Mouse (Mus musculus): ENCODE results near the gene Msrb3.

Gene Msrb3

GRCm38 (mm10) chr10:120857531-120858001 lies 41.3 kb downstream of the Msrb3 start:
- no peak for DNase-seq

- DNase-seq, result no peak
Measured at GRCm38 (mm10) chr10:120854329-120854728, 44.6 kb downstream of the Msrb3 start.

DNA sequence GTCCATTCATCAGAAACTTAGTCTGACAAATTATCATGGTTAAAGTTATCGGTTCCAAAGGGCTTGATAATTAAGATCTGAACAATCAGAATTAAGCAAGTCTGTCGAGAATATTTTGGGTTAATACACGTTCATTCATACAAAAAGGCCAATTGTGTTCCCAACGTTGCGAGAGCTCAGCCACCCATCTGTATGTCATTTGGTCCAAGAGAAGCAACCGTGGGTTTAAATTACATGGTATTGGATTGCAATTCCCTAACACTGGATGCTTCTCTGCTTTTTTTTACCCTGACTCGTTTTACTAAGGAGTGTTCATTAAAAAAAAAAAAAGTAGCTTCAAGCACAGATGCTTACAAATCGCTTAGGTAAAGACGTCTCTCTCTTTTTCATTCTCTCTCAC lies 45.1 kb downstream of the Msrb3 start:
- DNase-seq, result no peak

GRCm38 (mm10) chr10:120851196-120851781 lies 47.6 kb downstream of the Msrb3 start:
- peak; percentile 18 for DNase-seq

GRCm38 (mm10) chr10:120850391-120851195 lies 48.3 kb downstream of the Msrb3 start:
- no peak for DNase-seq

DNA sequence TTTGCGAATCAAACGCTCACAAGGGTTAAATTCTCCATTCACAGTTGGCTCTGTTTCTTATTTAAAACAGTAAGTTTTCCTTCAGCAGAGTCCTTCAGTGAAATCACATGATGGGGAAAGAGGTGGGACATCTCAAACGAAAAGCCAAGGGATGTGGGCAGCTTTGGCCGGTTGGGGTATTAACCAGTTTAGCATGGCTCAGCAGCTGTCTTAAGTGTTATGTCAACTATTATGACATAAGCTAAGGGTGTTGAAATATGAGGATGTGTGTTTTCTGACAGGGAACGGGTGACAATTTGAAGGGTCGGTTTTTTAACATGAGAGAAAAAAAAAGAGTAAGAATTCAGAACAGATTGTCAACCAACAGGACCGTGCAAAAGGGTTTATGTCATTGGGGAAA lies 50.2 kb downstream of the Msrb3 start:
- DNase-seq, result no peak

GRCm38 (mm10) chr10:120847785-120848184 lies 51.1 kb downstream of the Msrb3 start:
- DNase-seq, result no peak

GRCm38 (mm10) chr10:120839966-120840365 lies 58.9 kb downstream of the Msrb3 start:
- DNase-seq, result no peak

DNA sequence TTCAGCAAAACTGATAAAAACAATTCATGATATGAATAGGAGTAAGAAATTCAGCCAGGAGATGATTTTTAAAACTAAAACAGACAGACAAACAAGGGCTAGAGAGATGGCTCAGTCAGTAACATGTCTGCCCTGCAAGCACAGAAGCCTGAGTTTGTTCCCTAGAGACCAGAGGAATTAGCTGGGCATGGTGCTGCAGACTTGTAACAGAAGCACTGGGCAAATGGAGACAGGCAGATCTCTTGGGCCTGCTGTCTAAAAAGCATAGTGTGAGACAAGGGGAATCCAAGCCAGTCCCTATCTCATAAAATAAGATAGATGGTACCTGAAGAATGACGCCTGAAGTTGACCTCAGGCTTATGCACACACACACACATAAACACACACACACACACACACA lies 64.4 kb downstream of the Msrb3 start:
- no peak for DNase-seq

DNA sequence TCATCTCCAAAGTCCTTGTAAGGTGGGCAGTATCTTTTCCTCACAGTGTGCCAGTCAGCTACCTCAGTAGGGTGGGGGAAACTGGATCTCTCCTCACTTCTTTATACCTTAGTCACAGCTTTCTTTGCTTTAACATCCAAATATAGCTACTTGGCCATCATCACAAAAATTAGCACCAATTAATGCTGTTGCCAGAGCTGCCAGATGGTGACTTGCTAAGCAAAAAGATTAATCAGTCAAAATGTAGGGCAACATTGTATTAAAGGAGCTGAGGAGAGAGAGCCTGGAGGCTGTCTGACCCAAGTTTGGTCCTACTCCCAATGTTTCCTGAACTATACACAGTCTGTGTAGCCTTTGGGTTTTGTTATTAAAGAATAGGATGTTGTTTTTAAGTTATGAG lies 65.1 kb downstream of the Msrb3 start:
- DNase-seq, result no peak

DNA sequence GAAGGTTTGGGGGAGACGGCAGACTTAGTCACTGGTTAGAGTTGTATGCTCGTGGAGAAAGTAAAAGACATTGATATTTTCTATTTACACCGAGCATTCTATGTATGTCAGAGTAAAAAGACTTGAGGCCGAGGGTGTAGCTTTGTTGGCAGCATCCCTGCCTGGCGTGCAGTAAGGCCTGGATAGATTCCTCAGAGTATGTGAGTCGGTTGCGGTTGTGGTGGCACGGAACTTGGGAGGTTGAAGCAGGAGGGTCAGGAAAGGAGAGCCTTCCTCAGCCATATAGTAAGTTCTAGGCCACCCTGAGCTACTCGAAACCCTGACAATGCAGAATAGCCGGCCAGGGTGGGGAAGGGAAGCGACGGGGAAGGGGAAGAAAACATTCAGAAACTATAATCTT lies 71.1 kb downstream of the Msrb3 start:
- no peak for DNase-seq

GRCm38 (mm10) chr10:120826795-120827669 lies 71.9 kb downstream of the Msrb3 start:
- no peak for DNase-seq

GRCm38 (mm10) chr10:120826381-120826780 lies 72.5 kb downstream of the Msrb3 start:
- no peak for DNase-seq

DNA sequence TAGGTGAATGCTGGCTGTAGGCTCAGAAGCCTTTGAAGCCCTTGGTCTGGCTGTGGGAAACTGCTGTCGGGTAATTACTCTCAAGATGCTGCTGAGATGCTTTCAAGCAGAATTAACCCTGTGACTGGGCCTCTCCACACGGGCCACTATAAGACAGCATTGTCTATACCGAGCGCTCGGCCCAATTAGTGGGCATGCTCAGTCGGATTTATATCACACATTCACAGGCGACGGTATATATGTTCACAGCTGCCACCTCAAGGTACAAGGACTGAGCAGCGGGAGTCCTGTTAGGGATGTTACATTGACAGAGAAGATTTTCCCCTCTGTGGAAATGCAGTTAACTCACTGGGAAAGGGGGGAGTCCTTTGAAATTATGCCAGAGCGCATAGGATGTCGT lies 73.3 kb downstream of the Msrb3 start:
- DNase-seq, result no peak

DNA sequence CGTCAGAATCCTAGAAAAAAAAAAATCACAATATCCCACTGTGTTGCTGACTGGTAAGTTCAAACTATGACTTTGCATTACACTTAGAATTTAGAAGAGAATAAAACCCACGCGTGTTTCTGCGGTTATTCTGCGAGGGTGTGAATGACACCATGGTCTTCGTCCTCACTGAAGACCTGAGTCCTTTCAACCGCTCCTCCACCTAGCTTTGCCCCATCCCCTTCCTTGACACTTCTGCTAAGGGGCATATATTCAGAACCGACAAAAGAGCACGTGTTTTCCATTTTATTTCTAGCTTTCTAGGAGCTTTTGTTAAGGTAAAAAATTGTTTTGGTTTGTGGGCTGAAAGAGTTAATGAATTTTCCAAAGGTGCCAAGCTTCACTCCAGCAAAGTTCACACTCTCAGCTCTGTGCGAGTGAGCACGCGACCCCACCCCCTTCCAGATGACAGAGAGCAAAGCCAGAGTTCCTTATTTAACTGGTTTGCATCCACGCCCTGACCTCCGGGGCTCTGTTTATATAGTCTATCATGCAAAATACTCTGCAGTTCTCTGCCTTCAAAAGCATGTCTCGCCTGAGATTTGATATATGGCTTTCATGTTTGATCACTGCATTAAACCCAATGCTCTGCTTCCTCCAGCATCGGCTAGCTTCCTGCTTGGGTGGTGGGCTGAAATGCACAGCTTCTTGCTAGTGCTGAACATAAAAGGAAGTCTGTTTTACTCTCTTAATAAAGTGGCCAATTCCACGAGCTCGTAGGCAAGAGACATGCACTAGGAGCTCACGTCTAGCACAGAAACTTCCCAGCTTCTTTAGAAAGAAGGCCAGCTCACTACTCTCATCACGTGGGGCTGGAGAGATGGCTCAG lies 77.2 kb downstream of the Msrb3 start:
- DNase-seq, result no peak

DNA sequence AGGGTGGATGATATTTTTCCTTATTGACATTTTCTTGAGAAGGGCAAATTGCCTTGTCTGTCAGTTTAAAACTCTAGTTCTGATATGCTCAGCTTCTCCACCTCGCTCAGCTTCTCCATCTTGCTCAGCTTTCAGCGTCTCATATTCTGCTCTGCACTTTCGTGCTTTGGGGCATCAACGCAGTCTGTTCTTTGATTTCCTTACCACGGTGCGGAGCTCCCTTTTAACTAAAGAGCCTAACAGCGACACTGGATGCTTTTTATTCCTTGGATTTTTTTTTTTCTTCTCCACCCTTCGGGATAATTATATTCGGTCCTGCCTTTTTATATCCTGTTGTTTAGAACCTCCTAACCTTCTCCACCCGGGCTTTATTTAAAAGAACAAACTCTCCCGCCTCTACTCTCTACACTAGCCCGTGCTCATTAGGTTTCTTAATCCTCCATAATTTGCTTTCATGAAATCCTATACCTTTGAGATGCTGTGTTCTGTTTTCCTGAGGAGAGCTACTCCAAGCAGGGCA lies 78.1 kb downstream of the Msrb3 start:
- DNase-seq, result no peak

DNA sequence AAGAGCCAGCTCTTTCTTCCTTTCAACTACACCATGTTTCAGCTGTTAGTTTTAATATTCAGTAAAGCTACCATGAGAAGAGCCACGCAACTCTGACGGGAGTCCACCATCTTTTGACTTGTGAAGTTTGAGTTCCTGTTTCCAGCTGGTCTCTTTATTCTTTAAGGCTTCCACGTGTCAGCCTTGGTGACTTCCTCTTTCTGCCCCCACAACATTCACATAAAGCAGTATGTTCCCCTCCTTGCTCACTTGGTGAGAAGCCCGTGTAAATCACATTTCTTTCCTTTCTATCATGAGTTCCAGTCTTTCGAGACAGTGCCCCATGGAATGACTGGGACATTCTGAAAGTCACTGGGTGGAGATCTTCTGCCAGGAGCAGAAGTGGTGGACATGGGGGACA lies 83.6 kb downstream of the Msrb3 start:
- DNase-seq, result no peak

- DNase-seq, result no peak
Measured at GRCm38 (mm10) chr10:120811796-120812443, 87.0 kb downstream of the Msrb3 start.

- DNase-seq, result no peak
Measured at GRCm38 (mm10) chr10:120810832-120811571, 87.9 kb downstream of the Msrb3 start.

GRCm38 (mm10) chr10:120810053-120810696 lies 88.7 kb downstream of the Msrb3 start:
- no peak for DNase-seq

Data from right cerebral cortex, adult 18-20 months (tissue).